Mouse (Mus musculus) lung, adult 2 months (tissue): ENCODE results near the gene Adcy5. TPM values are rescaled to one million over a fixed set of nuclear protein-coding genes. Genes with fewer than 3 reads are reported as not detected.

Experiments used
- DNase-seq: peaks from one replicate; pipeline ENCODE4 v3.0.0; 2022
- H3K4me1 ChIP-seq: fragments of 200-500 bp; 2 replicates; pipeline ENCODE4 v1.6.1; 2011; ENCODE audit warnings: low read length; ENCODE audit not compliant: control insufficient read depth, insufficient read depth
- H3K4me3 ChIP-seq: fragments of 200-500 bp; replicated peaks from 2 replicates; pipeline ENCODE3; 2011; ENCODE audit warnings: low read depth, mild to moderate bottlenecking, control low read depth, low read length; ENCODE audit errors: extremely low read depth
- CTCF ChIP-seq: fragments of 200-500 bp; IDR thresholded peaks from 2 replicates; pipeline ENCODE4 v1.5.1; 2011; ENCODE audit warnings: mild to moderate bottlenecking, low read length, control low read depth; ENCODE audit not compliant: insufficient read depth
- POLR2A ChIP-seq: fragments of 200-500 bp; IDR thresholded peaks from 2 replicates; pipeline ENCODE4 v1.6.1; 2011; ENCODE audit warnings: low read depth, mild to moderate bottlenecking, control low read depth, low read length, borderline replicate concordance; ENCODE audit errors: extremely low read depth
- WGBS: fragments of 180-500 bp; shearing (Covaris S2); methylation state at CpG from one replicate; pipeline ENCODE4 v1.1.7; 2018; 5-methylcytosine and 5-hydroxymethylcytosine counted together
- polyA plus RNA-seq: library from polyadenylated mRNA; depleted of rRNA; stranded (reverse); fragments of >200 nt; gene quantifications from 2 replicates; pipeline ENCODE4 v1.2.3, GENCODE M21; 2012

Adcy5 gene
- polyA plus RNA-seq, 1 experiment, result 18.3 TPM

GRCm38 (mm10) chr16:35127270-35127669 lies 27.4 kb upstream of the Adcy5 start:
- WGBS, result 85% methylated on average over 5 of the region's 5 CpGs
- TF ChIP-seq CTCF (no peak), POLR2A (no peak)

GRCm38 (mm10) chr16:35130172-35130571 lies 24.5 kb upstream of the Adcy5 start:
- H3K4me1 ChIP-seq, result no peaks in the 10 kb centered on the region
- WGBS, result 47% methylated on average over 3 of the region's 3 CpGs
- TF ChIP-seq POLR2A (no peak), CTCF (no peak)
- no peak for DNase-seq
- H3K4me3 ChIP-seq, result no peak overlapping the region

More at GRCm38 (mm10) chr16:35127270-35127669, 27.4 kb upstream of the Adcy5 start:
- Histone ChIP-seq H3K4me1 (no peaks in the 10 kb centered on the region), H3K4me3 (no peak overlapping the region)
- DNase-seq, result no peak

- Histone ChIP-seq H3K4me1 (no peaks in the 10 kb centered on the region), H3K4me3 (no peak overlapping the region)
- no peak for DNase-seq
- TF ChIP-seq POLR2A, result no peak
- TF ChIP-seq CTCF, result no peak
- 82% methylated on average over 6 of the region's 6 CpGs for WGBS
These were observed 15.3 kb upstream of the Adcy5 start for GRCm38 (mm10) chr16:35139416-35139815.

GRCm38 (mm10) chr16:35139873-35140619 lies 14.6 kb upstream of the Adcy5 start:
- TF ChIP-seq POLR2A (no peak), CTCF (no peak)
- WGBS, result 28% methylated on average over 11 of the region's 11 CpGs
- no peak overlapping the region for H3K4me3 ChIP-seq
- no peak for DNase-seq
- no peaks in the 10 kb centered on the region for H3K4me1 ChIP-seq

GRCm38 (mm10) chr16:35140620-35140975 lies 14.1 kb upstream of the Adcy5 start:
- Histone ChIP-seq H3K4me3 (no peak overlapping the region), H3K4me1 (no peaks in the 10 kb centered on the region)
- no peak for DNase-seq
- TF ChIP-seq POLR2A, result no peak
- no peak for TF ChIP-seq CTCF
- WGBS, result 40% methylated on average over 9 of the region's 9 CpGs

- WGBS, result 79% methylated on average over 8 of the region's 8 CpGs
- Histone ChIP-seq H3K4me1 (no peaks in the 10 kb centered on the region), H3K4me3 (no peak overlapping the region)
- DNase-seq, result no peak
- TF ChIP-seq POLR2A, result no peak
- TF ChIP-seq CTCF, result no peak
These were observed 12.8 kb upstream of the Adcy5 start for GRCm38 (mm10) chr16:35141839-35142238.

- WGBS, result 41% methylated on average over 4 of the region's 4 CpGs
- DNase-seq, result no peak
- TF ChIP-seq CTCF (no peak), POLR2A (no peak)
- no peaks in the 10 kb centered on the region for H3K4me1 ChIP-seq
- H3K4me3 ChIP-seq, result no peak overlapping the region
These were observed 8.5 kb upstream of the Adcy5 start for GRCm38 (mm10) chr16:35146153-35146552.

- 9% methylated on average over 12 of the region's 12 CpGs for WGBS
- TF ChIP-seq POLR2A (no peak), CTCF (no peak)
- no peak for DNase-seq
- H3K4me3 ChIP-seq, result no peak overlapping the region
- H3K4me1 ChIP-seq, result 0 out of 2 replicates have a peak, but pooled peaks cover 4% of the 10 kb centered on the region
These were observed 1.4 kb upstream of the Adcy5 start for GRCm38 (mm10) chr16:35153146-35153755.

- Histone ChIP-seq H3K4me3 (peak overlapping the region; percentile 35), H3K4me1 (0 out of 2 replicates have a peak, but pooled peaks cover 4% of the 10 kb centered on the region)
- no peak for DNase-seq
- WGBS, result under 1% methylated on average over 29 of the region's 29 CpGs
- no peak for TF ChIP-seq CTCF
- TF ChIP-seq POLR2A, result no peak
These were observed 434 bp upstream of the Adcy5 start for GRCm38 (mm10) chr16:35154245-35154640.

- peak overlapping the region; percentile 33 for H3K4me3 ChIP-seq
- TF ChIP-seq CTCF (no peak), POLR2A (no peak)
- 2% methylated on average over 76 of the region's 87 CpGs for whole genome bisulfite sequencing
- peak; percentile 45 for DNase-seq
- H3K4me1 ChIP-seq, result 0 out of 2 replicates have a peak, but pooled peaks cover 4% of the 10 kb centered on the region
These were observed 971 bp downstream of the Adcy5 start for GRCm38 (mm10) chr16:35155391-35156305.
